Mouse (Mus musculus) monocyte, adult 2 months (primary cell): ENCODE measurements around the gene Rsad2.
"Not testable (repeated sequence)": the region's sequence is repeated elsewhere in the genome, so short reads cannot be mapped to it uniquely, and the experiment has no call there.

ENCODE experiments used
- DNase-seq, 2 experiments: peaks; one replicate each; pipeline ENCODE4 v3.0.0; 2022; ENCODE audit warnings: low spot score in 2 of 2, low read depth in 1 of 2

Rsad2 gene

DNA sequence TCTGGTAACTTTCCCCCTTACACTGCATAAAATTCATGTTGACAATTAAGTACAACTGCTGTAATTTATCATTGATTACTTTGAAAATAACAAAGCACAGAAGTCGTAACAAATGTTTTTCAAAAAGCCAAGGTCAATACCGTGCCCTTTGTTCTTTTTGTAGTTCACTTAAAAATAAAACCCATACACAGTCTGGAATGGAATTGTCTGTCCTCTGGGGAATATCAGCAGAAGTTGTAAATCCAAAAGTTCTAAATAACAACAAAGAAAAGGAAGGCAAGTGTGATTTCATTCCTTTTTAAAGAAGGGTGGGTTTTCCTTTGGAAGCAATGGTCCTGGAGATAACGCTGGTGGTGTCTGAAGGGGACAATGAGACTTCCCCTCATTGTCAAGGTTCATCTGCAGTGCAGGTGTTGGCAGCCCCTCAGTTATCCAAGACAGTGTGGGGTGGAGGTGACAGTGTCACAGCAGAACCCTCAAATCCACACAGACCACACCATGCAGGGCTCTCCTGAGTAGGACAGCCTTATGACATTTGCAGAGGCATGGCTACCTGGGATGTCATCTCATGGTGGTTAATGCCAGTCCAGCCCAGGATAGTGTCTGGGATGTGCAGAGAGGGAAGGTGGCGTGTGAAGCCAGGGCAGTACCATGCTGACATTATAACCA is 9.7 kb downstream of the Rsad2 start:
- DNase-seq: no peak

DNA sequence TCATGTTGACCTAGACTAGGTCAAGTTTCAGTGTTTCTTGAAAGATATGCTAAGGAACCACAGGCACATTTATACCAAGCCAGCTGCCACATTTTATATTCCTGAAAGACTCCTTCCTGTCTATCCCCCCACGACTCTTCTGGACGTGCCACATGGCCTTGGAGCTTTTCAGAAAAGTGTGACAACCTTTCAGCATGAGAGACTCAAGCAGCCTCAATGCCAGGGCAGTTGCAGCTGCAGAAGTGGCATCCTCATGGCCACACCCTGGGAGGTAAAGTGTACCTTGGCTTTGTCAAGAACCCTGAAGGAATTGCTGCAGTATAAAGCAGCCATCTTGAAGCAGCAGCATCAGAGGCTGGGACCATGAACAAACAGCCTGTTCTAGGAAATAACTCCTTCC is 11.7 kb downstream of the Rsad2 start:
- DNase-seq: no peak

DNA sequence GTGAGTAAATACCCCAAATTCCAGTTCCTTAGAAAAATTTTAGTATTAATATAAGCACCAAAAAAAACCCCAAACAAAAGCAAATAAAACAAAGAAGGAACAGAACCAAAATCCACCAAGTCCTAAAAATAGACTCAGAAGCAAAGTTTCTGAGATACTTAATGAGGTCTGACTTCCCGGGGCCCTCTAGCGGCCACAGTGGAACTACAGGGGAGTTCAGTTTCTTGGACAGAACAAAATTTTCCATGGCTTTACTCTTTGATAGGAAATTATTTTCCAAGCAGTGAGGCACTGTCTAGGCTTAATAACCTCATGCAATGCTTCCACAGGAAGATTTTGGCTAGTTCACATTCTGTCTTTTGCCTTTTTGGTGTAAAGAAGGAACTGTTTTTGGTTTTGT is 12.2 kb downstream of the Rsad2 start:
- peak in 1 of 2 experiments; percentile 18 for DNase-seq

DNA sequence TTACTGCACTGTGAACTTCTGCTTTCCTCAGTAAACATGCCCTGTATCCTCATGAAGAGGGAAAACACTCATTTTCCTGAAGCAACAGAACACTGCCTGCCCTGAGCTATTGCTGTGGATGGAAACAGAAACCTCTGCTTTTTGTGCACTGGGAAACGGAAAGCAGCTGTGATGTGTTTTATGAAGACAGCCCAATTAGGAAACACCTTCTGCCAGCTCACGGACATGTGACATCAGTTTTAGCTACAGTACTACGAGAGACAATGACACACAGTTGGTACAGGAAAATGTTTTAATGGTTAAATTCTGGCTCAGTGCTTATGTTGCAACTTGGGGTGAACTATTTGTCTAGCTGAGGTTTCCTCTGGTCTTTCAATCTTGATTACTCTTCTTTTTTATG is 16.9 kb downstream of the Rsad2 start:
- DNase-seq: no peak

DNA sequence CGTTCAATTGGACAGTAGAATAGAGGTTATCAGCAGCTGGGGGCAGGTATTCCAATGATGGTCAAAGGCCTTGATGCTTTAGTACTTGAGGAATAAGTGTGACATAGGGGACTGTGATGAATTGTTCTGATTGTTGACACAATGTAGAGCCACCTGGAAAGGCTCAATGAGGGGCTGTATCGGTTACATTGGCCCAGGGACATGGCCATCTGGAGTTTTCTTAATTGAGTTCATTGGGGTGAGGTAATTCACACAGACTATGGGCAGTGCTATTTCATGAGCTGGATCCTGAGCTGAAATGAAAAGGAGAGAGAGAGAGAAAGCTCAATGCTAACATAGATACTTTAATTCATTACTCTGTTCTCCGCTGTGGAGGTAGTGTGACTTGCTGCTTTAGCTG is 18.3 kb downstream of the Rsad2 start:
- no peak for DNase-seq

DNA sequence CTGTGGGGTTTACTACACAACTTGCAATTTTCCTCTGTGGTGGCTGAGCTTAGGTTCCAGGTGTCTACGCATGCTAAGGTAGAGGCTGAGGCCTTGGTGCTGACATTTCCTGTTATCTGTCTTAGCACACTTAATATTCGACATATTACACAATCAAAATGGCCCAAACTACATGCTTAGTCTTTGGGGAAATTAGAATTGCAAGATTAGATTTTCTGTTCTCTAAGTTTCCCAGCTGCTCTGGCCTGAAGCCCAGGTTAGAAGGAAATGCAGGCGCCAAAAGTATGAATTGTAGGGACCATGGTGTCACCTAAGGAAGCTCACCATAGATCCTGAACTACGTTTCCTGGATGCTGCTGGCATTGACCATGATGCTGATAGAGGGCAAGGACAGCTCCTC is 19.9 kb downstream of the Rsad2 start:
- DNase-seq: no peak

DNA sequence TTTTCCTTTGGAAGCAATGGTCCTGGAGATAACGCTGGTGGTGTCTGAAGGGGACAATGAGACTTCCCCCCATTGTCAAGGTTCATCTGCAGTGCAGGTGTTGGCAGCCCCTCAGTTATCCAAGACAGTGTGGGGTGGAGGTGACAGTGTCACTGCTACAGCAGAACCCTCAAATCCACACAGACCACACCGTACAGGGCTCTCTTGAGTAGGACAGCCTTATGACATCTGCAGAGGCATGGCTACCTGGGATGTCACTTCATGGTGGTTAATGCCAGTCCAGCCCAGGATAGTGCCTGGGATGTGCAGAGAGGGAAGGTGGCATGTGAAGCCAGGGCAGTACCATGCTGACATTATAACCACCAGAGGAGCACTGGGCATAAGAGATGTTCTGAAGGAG is 27.5 kb downstream of the Rsad2 start:
- DNase-seq: not testable (repeated sequence)

DNA sequence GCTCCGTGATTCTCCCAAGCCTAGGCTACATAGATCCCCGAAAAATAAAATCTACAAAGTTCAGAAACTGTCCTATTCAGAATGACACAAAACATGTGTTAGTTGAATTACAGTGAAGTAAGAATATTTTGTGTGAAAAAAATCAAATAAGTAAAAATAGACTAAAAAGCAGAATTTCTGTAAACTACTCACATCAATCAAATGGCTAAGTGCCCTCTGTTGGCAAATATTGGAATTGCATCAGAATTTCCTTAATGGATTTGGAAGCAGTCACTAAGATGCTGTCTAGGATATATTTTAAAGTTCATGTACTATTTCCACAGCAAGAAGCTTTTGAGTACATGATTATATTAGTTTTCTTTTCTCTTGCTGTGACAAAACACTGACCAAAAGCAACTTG is 31.4 kb downstream of the Rsad2 start:
- no peak for DNase-seq

DNA sequence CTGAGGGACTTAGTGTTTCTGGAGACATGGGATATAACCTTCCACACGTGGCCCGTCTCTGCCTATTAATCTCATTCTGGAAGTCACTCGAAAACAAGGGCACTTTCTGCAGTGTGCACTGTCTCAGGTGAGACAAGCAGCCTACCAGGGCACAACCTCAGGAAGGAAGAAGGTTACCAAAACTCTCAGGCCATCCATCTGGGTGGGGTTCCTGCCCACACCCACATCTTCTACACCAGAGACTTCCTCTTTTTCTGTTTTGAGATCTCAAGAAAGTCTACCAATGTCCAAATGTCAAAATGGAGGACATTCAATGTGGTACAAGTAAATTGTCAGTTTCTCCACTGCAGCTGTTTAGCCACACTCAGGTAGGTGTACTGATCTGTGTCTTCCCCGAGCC is 37.9 kb downstream of the Rsad2 start:
- no peak for DNase-seq

DNA sequence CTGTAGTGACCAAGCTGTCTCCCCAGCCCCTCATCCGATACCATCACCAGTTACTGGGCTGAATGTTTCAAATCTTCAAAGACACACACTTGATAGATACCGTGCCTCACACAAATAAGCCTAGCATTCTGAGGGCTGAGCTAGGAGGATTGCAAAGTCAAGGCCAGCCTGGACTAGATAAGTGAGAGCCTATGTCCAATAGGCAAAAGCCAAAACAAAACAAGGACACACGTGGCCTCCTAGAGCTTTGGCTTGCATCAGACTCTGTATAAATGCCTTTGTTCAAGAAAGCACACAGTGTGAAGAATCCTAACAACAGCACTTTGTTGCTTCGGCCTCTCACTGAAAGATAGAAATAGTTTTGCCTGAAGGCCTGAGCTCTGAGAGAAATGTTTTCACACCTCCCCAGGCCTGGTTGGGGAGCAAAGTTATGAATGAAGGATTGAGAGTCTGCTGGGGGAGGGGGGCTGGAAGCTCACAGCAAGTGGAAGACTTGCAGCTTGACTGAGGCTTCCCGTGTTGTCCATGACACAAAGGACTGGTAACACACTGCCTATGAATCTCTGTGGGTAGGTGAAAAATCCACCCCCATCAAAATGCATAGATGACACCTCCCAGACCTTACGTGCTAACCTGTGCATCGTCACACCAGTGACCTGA is 39.5 kb downstream of the Rsad2 start:
- no peak for DNase-seq

DNA sequence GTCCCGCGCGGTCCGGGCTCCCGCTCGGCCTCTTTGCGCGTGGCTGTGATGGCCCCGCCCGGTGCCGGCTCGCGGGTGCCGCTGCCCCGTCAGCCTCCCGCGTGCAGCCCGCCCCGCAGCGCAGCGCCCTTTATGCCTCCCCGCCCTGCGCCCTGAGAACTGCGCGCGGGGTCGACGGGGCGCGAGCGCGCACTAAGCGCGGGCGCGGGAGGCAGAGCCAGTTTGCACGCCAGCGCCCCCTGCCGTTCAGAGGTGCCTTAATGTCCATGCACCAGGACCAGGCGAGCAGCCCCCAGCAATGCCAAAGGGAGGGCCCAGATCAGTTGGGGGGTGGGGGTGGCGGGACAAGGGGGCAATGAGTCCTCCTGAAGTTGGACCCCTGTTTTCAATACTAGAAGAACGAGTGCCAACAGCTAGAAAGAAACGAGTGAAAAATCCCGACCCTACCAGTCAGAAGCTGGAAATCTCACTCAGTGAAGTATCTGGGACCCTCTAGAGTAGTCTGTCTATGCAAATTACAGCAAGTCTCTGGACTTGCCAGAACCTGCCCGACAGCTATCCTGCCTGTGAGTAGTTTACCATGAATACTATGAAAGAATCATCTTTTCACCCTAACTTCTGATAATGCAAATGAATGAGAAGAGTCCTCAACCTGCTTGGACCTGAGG is 41.0 kb downstream of the Rsad2 start, which contains the start of gene Rnf144a:
Rnf144a (minus strand) TSS at position 151 of the 668 bp plus-strand sequence.
- DNase-seq: peak; percentile 36 to 76

DNA sequence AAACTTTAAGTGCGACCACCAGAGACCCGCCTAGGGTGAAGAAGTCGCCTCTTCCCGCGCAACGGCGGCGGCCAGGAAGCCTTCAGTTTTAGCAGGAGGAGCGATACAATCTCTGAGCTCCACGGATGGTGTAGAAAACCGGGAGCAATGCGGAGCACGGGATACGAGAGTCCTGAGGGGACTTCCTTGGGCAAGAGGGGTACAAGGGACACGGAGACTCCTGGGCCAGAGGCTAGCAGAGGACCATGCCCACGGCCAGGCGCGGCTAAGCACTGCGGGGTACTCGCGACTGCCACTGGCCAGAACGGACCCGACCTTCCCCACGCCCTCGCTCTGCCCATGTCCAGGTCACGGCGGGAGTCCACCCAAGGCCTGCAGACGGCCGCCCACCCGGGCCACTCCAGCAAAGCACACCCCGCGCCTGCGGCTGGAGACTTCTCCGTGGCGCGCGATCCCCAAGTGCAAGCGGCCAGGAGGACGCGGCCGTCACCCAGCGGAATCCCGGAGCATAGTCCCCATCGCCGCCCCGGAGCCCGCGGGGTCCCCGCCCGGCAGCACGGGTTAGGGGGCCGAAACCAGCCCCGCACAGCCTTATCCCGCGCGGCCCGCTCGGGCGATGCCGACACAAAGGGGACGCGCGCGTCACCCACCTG is 41.7 kb downstream of the Rsad2 start:
- no peak for DNase-seq

DNA sequence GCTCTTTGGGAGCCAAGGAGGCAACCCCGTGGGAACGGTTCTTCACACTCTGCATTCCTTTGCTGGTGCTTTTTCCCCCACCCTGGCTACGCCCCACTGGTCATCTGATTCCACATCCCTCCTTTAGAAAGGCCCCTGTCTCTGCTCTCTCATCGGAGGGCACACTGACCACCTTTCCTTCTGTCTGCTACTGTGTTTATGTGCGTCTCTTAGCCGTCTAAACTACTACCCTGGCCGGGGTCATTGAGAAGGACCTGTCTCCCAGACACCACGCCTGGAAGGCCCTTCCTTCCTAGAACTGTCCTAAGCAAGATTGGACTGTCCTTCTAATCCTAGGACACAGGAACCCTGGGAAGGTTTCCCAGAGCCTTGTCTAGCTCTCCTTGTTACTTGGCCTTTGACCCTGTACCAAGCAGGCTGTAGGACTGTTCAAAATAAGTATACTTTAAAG is 42.3 kb downstream of the Rsad2 start:
- DNase-seq: no peak

DNA sequence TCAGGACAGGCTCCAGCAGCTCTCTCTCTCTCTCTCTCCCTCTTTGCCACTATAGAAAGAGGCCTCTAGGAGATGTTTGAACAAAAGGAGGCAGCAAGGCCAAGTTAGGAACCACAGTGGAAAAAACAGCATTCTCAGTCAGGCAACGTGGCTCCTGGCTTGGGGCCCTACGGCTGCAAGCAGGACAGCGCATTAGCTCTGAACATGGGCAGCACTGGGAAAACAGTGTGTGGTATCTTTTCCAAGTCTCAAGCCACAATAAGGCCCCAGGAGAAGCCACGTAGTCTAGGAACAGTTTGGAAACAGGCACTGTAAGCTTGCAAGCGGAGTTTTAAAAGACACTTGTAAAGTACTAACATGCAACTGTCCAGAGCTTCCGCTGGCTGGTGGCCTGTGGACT is 43.5 kb downstream of the Rsad2 start:
- no peak for DNase-seq

DNA sequence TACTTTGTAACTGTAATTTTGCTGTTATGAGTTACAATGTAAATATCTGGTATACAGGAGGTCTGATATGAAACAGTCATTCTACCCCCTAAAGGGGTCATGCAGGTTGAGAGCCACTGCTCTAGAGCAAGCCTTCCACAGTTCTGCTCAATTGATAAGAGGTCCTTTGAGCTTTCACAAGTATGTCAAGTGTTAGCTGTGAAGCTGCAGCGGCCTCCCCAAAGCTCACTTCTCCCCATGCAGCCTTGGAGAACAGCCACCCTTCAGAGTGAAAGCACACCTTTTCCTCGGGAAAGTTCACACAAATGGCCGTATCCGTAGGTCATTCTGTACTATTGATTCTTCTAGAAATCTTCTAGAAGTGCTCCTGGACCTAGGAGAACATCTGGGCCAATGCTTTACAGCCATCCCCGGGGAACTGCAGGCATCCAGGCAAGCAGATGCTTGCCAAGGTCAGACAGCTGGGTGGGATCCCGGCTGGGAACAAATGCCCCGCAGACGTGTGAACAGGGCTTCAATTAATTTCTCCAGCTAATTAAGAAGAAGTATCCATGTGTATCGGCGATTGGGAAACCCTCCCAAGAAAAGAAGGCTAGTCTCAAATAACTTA is 44.3 kb downstream of the Rsad2 start:
- no peak for DNase-seq

DNA sequence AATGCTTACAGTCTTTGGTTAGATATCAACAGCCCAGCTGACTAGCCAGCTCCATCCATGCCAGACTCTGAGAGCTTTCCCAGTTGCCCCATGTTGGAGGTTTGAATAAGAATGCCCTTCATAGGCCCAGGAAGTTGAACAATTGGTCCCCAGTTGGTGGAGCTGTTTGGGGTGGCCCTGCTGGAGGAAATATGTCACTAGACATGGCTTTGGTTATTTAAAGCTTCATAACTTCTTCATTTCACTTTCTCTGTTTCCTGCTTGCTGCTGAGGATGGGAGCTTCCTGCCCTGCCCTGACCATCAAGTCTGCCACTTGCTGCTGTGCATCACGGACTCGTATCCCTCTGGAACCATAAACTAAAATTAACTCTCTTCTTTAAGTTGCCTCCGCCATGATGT is 45.8 kb downstream of the Rsad2 start:
- DNase-seq: no peak

DNA sequence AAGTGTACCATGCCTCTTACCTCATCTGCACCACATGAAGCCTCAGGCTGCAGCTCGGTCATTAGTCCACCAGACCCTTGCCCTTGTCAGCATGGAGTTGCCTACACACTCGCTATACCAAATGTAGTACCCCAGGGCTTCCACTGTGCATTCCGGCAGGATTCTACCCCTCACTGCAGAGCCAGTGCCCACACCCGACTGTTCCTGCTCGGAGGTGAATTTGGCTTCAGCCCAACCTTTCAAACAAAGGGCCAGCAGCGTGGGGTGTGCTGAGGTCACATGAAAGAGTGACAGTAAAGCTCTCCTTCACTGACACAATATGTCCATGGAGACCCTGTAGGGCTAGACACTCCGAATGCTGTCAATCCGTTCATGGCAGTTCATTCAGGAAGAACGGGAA is 47.5 kb downstream of the Rsad2 start:
- DNase-seq: no peak

DNA sequence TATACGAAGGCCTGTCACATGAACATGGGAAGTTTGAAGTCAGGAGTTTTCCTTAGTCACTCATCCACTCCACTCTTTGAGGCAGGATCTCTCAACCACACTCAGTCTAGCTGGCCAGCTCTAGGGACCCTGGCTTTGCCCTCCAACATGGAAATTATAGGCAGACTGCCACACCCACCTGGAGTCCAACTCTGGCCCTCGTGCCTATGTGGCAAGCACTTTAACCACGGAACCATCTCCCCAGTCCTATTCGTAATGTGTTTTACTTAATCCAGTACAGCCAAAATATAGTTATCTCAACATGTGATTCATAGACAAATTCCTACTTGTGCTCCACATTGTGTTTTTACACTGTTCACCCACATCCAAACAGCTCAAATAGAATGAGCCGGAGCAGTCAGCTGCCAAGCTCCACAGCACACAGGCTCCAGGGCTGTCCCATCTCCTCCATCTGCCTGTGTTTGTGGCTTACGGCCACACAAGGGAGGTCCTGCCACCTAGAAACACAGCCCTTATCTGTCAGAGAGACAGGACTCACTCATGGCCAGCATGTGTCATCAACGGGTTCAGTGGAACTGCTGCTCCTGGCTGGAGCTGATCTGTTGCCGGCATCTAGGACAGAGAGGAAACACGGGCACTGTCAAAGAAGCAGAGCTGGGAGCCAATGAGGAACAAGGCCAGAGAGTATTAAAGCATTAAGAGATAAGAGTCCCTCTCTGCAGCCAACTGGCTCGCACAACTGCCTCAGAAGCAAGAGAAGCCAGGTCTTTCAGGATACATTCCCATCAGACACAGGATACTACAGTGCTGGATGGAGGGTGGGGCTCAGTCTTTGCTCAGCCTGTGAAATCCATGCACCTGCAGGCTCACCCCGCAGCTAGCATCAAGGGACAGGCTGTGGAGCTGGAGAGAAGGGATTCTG is 51.2 kb downstream of the Rsad2 start:
- no peak for DNase-seq

DNA sequence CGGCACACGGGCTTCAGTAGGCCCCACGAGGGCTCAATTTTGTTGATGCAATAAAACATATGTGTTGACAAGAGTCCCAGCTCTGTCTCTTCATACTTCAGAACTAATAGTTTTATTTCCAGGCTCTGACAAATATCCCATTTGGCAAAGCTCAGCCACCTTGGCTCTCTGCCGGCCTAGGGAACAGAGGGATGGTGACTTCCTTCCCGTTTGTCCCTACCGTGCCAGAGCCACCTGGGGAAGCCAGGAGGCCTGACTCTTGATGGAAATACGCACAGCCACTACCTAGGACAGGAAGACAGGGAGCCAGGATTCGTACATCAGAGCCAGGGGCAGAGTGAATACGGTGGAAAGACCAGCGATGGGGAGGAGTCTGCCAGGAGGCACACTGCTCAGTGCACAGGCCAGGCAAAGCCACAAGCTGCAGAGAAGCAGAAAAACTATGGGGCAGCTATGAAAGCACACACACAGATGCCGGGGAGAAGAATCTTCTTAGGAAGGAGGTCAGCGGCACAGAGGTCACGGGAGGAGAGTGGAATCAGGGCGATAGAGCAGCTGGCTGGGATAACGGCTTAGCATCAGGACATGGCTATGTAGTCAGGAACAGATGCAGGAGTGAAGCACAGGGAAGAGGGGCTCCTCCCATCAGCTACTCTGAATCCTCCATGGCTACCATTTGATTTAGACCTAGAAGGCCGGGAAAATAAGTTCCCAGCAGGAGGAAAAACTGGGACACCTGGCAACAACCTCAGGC is 52.7 kb downstream of the Rsad2 start:
- DNase-seq: no peak
